8 mouse cellular contexts compared by ENCODE assay signal in genomic region chr19:32210450-32211292, GRCm38 (mm10).
DNase-seq lines count a peak whose midpoint lies in the region; ATAC-seq and TF ChIP-seq lines count a peak whose summit lies in the region.

No protein-coding gene starts in this region.

- TF ChIP-seq CTCF in stomach, postnatal 0 days (IDR thresholded peaks at IDR 0.05; ENCODE audit: low read depth), result peak; percentile 57

- peak overlapping the region; percentile 88 for H3K27ac ChIP-seq in embryonic facial prominence, embryonic 15.5 days (replicated peaks)
- peak overlapping the region; percentile 89 for H3K27ac ChIP-seq in heart, embryonic 10.5 days
- H3K27ac ChIP-seq in kidney, embryonic 14.5 days (ENCODE audit: low read depth, low read length), result peak overlapping the region; percentile 85
- peak overlapping the region; percentile 82 for H3K27ac ChIP-seq in liver, embryonic 13.5 days
- H3K27ac ChIP-seq in stomach, postnatal 0 days (replicated peaks), result peak overlapping the region; percentile 94

- peak overlapping the region; percentile 48 for H3K4me3 ChIP-seq in embryonic facial prominence, embryonic 15.5 days (replicated peaks)
- peak overlapping the region; percentile 74 for H3K4me3 ChIP-seq in heart, embryonic 10.5 days
- H3K4me3 ChIP-seq in kidney, embryonic 14.5 days (ENCODE audit: low read length), result peak overlapping the region; percentile 52
- peak overlapping the region; percentile 64 for H3K4me3 ChIP-seq in liver, embryonic 13.5 days (replicated peaks)
- peak overlapping the region; percentile 50 for H3K4me3 ChIP-seq in stomach, postnatal 0 days (ENCODE audit: low read depth, low read length)

- peaks cover 17% of the 10 kb centered on the region; the same call in 1 of the 2 replicates for H3K4me1 ChIP-seq in embryonic facial prominence, embryonic 15.5 days
- H3K4me1 ChIP-seq in heart, embryonic 10.5 days, result peaks cover 26% of the 10 kb centered on the region
- H3K4me1 ChIP-seq in kidney, embryonic 14.5 days (ENCODE audit: control insufficient read depth, insufficient read depth, low read length), result peaks cover 11% of the 10 kb centered on the region; the same call in 1 of the 2 replicates
- H3K4me1 ChIP-seq in liver, embryonic 13.5 days (replicated peaks), result peaks cover 48% of the 10 kb centered on the region
- H3K4me1 ChIP-seq in stomach, postnatal 0 days (replicated peaks; ENCODE audit: control insufficient read depth, insufficient read depth), result 0 out of 2 replicates have a peak, but pooled peaks cover 2% of the 10 kb centered on the region

- no peaks in the 10 kb centered on the region for H3K36me3 ChIP-seq in embryonic facial prominence, embryonic 15.5 days
- H3K36me3 ChIP-seq in heart, embryonic 10.5 days, result no peaks in the 10 kb centered on the region
- H3K36me3 ChIP-seq in kidney, embryonic 14.5 days (ENCODE audit: control insufficient read depth, insufficient read depth, low read length), result no peaks in the 10 kb centered on the region
- H3K36me3 ChIP-seq in liver, embryonic 13.5 days, result peaks cover 4% of the 10 kb centered on the region
- no peaks in the 10 kb centered on the region for H3K36me3 ChIP-seq in stomach, postnatal 0 days (ENCODE audit: control insufficient read depth, insufficient read depth, low read length)

- H3K27me3 ChIP-seq in embryonic facial prominence, embryonic 15.5 days, result no peaks in the 10 kb centered on the region
- H3K27me3 ChIP-seq in heart, embryonic 10.5 days (ENCODE audit: insufficient read depth, poor library complexity, severe bottlenecking), result no peaks in the 10 kb centered on the region
- H3K27me3 ChIP-seq in kidney, embryonic 14.5 days (ENCODE audit: control insufficient read depth, insufficient read depth, low read length), result no peaks in the 10 kb centered on the region
- no peaks in the 10 kb centered on the region for H3K27me3 ChIP-seq in liver, embryonic 13.5 days
- H3K27me3 ChIP-seq in stomach, postnatal 0 days (ENCODE audit: control insufficient read depth, insufficient read depth, low read length), result no peaks in the 10 kb centered on the region

- TF ChIP-seq EP300 in stomach, postnatal 0 days (optimal IDR thresholded peaks at IDR 0.05), result no peak

- H3K9ac ChIP-seq in embryonic facial prominence, embryonic 15.5 days, result peak overlapping the region; percentile 39
- peak overlapping the region; percentile 62 for H3K9ac ChIP-seq in kidney, embryonic 14.5 days (ENCODE audit: low read depth, low read length)
- peak overlapping the region; percentile 75 for H3K9ac ChIP-seq in liver, embryonic 13.5 days
- H3K9ac ChIP-seq in stomach, postnatal 0 days (ENCODE audit: low read length), result peak overlapping the region; percentile 69

- H3K4me2 ChIP-seq in embryonic facial prominence, embryonic 15.5 days (replicated peaks), result peak overlapping the region; percentile 56
- peak overlapping the region; percentile 75 for H3K4me2 ChIP-seq in kidney, embryonic 14.5 days (replicated peaks; ENCODE audit: low read depth, low read length)
- peak overlapping the region; percentile 87 for H3K4me2 ChIP-seq in liver, embryonic 13.5 days
- peak overlapping the region; percentile 72 for H3K4me2 ChIP-seq in stomach, postnatal 0 days (replicated peaks; ENCODE audit: low read depth)

- no peaks in the 10 kb centered on the region for H3K9me3 ChIP-seq in embryonic facial prominence, embryonic 15.5 days (replicated peaks)
- no peaks in the 10 kb centered on the region for H3K9me3 ChIP-seq in heart, embryonic 10.5 days
- no peaks in the 10 kb centered on the region for H3K9me3 ChIP-seq in kidney, embryonic 14.5 days (ENCODE audit: control insufficient read depth, low read length)
- no peaks in the 10 kb centered on the region for H3K9me3 ChIP-seq in liver, embryonic 13.5 days (replicated peaks)
- no peaks in the 10 kb centered on the region for H3K9me3 ChIP-seq in stomach, postnatal 0 days (ENCODE audit: control insufficient read depth, low read length)

- peak; percentile 96 for ATAC-seq in embryonic facial prominence, embryonic 15.5 days (ENCODE audit: insufficient number of reproducible peaks, low FRiP score, low TSS enrichment, low read depth)
- ATAC-seq in kidney, embryonic 14.5 days (ENCODE audit: low FRiP score, low TSS enrichment), result peak; percentile 100
- ATAC-seq in liver, embryonic 13.5 days (ENCODE audit: low read depth), result peak; percentile 100
- peak; percentile 97 for ATAC-seq in stomach, postnatal 0 days (ENCODE audit: low FRiP score, low TSS enrichment)

- under 1% methylated on average over 34 of the region's 34 CpGs for WGBS in embryonic facial prominence, embryonic 15.5 days
- WGBS in heart, embryonic 10.5 days, result 1% methylated on average over 34 of the region's 34 CpGs
- WGBS in kidney, embryonic 14.5 days, result 2% methylated on average over 34 of the region's 34 CpGs
- 1% methylated on average over 34 of the region's 34 CpGs for WGBS in liver, embryonic 13.5 days (ENCODE audit: insufficient replicate concordance)
- 2% methylated on average over 34 of the region's 34 CpGs for WGBS in stomach, postnatal 0 days

- DNase-seq in B cell, adult 2 months, result peak; percentile 77 to 81
- peak; percentile 47 to 71 for DNase-seq in adrenal gland, postnatal 4 days (ENCODE audit: low spot score in 2 of 2)
- peak; percentile 97 for DNase-seq in heart, embryonic 10.5 days (ENCODE audit: low spot score)
- DNase-seq in liver, embryonic 13.5 days, result peak; percentile 76
- peak; percentile 80 for DNase-seq in neural tube, embryonic 10.5 days (ENCODE audit: extremely low spot score, low spot score)
- DNase-seq in stomach, postnatal 0 days (ENCODE audit: low spot score), result peak; percentile 90

Comparison
In these comparisons a context has a peak if more than half of its experiments do, and no peak if none do; other contexts are left out.
1. Peak in every context shown above with its lines: DNase-seq, ATAC-seq, H3K4me3 ChIP-seq and H3K27ac ChIP-seq.